8 mouse cellular contexts compared by ENCODE assay signal in the genomic region with DNA sequence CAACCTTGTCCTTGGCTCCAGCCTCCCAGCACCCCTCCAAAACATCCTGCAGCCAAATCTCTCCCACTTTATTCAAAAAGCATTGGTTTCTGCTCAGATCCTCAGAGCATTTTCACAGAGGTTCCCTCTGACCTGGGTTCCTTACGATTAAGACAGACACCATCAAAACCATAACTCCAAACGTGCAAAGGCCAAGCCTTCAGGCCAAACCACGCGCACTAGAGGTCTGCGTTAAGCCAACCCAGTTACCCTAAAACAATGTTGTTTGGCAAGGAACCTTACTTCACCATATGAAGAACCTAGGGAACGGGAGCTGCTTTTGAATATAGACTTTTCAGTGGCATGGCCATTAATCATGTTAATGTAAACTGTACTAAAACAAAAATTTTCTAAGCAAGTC. TPM values are rescaled to one million over a fixed set of nuclear protein-coding genes. Genes with fewer than 3 reads are reported as not detected.
A peak's percentile ranks its signal among the peaks of the same experiment; 100 is the strongest.
DNase-seq lines count a peak whose midpoint lies in the region; ATAC-seq lines count a peak whose summit lies in the region.

No protein-coding gene starts in this region.

- H3K4me1 ChIP-seq in liver, embryonic 11.5 days (replicated peaks; ENCODE audit: control insufficient read depth, insufficient read depth, low read length): peaks cover 63% of the 10 kb centered on the region

- no peaks in the 10 kb centered on the region for H3K36me3 ChIP-seq in liver, embryonic 11.5 days (ENCODE audit: control insufficient read depth, insufficient read depth, low read length)

- H3K27ac ChIP-seq in liver, embryonic 11.5 days (ENCODE audit: low read depth, low read length): no peak overlapping the region

- ATAC-seq in liver, embryonic 11.5 days (replicated peaks; ENCODE audit: low FRiP score): no peak

- H3K4me2 ChIP-seq in liver, embryonic 11.5 days: peak overlapping the region; percentile 53

- intact Hi-C loops in heart, postnatal 36 days (cut with DNase I): loop anchor here (2.0 to 5.0 kb wide), 5 partner anchors 32 to 232 kb away; a partner anchor contains a TSS

- H3K9me3 ChIP-seq in liver, embryonic 11.5 days (ENCODE audit: control insufficient read depth, low read length): no peaks in the 10 kb centered on the region

- peak; percentile 88 for DNase-seq in heart, adult 11 months
- no peak for DNase-seq in heart, postnatal 36 days
- DNase-seq in thymus, postnatal 4 days: peak; percentile 10
- DNase-seq in thymus, postnatal 14 days: no peak
- no peak for DNase-seq in liver, embryonic 11.5 days (ENCODE audit: low spot score)
- no peak for DNase-seq in adipocyte (ENCODE audit: low spot score)
- DNase-seq in gastrocnemius, postnatal 25 days: no peak
- no peak for DNase-seq in urinary bladder, postnatal 10 days (ENCODE audit: low spot score)

- 44% methylated on average over 6 of the region's 6 CpGs for WGBS in liver, embryonic 11.5 days

- no peaks in the 10 kb centered on the region for H3K27me3 ChIP-seq in liver, embryonic 11.5 days (replicated peaks; ENCODE audit: control insufficient read depth, insufficient read depth, low read length)

- no peak overlapping the region for H3K4me3 ChIP-seq in liver, embryonic 11.5 days (ENCODE audit: low read depth, low read length)

- H3K9ac ChIP-seq in liver, embryonic 11.5 days (ENCODE audit: low read depth, low read length): peak overlapping the region; percentile 5; the same call in 1 of the 2 replicates

RNA-seq across cellular contexts. Expression of a gene that starts 4.0 kb away (rescaled TPM):
- total RNA-seq in heart, postnatal 36 days (2021): 10 to 100 TPM; 22.7 to 25.5 TPM
- 20.1 and 20.4 TPM in 2 replicates for polyA plus RNA-seq in liver, embryonic 11.5 days (2014; fragmentation: Nextera tagmentation; extraction: Ambion mirVana)
- total RNA-seq in gastrocnemius, postnatal 25 days (2021): 10 to 100 TPM; 17.0 to 19.0 TPM

RNA-seq across cellular contexts. Expression of a gene that starts 42.8 kb away (rescaled TPM):
- total RNA-seq in heart, postnatal 36 days (2021): 10 to 100 TPM in 1 of 2 experiments, 1 to 10 TPM in 1; 8.3 to 10.4 TPM
- 50.4 and 54.0 TPM in 2 replicates for polyA plus RNA-seq in liver, embryonic 11.5 days (2014; fragmentation: Nextera tagmentation; extraction: Ambion mirVana)
- 1 to 10 TPM; 5.5 to 8.3 TPM for total RNA-seq in gastrocnemius, postnatal 25 days (2021)

RNA-seq across cellular contexts. Expression of a gene that starts 49.3 kb away (rescaled TPM):
- total RNA-seq in heart, postnatal 36 days (2021): 10 to 100 TPM; 18.8 to 23.3 TPM
- 26.9 and 28.5 TPM in 2 replicates for polyA plus RNA-seq in liver, embryonic 11.5 days (2014; fragmentation: Nextera tagmentation; extraction: Ambion mirVana)
- 10 to 100 TPM; 19.8 to 22.5 TPM for total RNA-seq in gastrocnemius, postnatal 25 days (2021)

Comparison
In these comparisons a context has a peak if more than half of its experiments do, and no peak if none do; other contexts are left out.
1. DNase-seq: peak in heart, adult 11 months (single experiment) and thymus, postnatal 4 days (single experiment); none in heart, postnatal 36 days (0 of 2), thymus, postnatal 14 days (single experiment), liver, embryonic 11.5 days (single experiment), adipocyte (single experiment), gastrocnemius, postnatal 25 days (single experiment) and urinary bladder, postnatal 10 days (single experiment).